Mouse (Mus musculus) gastrocnemius, adult 8-10 months (tissue): Measurements from ENCODE around the gene Ckm. TPM values are rescaled to one million over a fixed set of nuclear protein-coding genes. Genes with fewer than 3 reads are reported as not detected.

ENCODE experiments used
- DNase-seq, 2 experiments: peaks; one replicate each; pipeline ENCODE4 v3.0.0; 2022; ENCODE audit warnings: low spot score in 2 of 2
- total RNA-seq, 4 experiments: library from RNA; stranded (reverse); gene quantifications; 2 replicates each; pipeline ENCODE4 v1.2.4; 2022

Ckm gene
- over 10,000 TPM; 38,224 to 44,934 (median 40,442) TPM for total RNA-seq

DNA sequence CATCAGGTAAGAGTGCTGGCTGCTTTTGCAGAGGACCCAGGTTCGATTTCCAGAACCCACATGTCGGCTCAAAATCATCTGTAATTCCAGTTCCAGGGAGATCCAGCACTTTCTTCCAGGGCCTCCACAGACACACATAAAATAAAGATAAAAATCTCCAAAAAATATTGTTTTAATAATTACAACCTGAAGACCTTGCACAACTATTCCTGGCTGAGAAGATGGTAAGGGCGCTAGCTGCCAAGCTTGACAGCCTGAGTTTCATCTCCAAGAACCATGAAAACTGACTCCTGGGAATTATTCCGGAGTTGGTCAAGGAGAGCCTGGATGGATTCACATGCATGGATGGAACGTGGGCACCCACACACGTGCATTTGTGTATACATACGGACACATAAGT is at the start of gene Ckm:
Gene Ckm, plus strand, starts transcription at position 301 of the 400 bp plus-strand sequence.
- DNase-seq = no peak

DNA sequence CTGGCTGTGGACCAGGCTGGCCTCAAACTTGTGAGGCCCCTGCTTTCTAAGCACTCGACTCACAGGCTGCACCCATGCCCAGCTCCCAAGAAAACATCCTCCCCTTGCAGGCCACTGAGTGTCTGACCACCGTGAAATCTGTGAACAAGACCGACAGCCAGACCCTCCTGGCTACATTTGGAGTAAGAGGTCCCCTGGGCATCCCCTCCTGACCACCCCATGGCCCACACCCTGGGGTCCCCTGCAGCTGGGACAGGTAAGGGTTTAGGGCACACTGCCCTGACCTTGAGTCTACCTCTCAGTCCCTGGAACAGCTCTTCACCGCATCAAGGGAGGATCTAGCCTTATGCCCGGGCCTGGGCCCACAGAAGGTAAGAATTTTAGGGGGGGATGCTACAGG is 49.6 kb upstream of the Ckm start:
- no peak for DNase-seq

DNA sequence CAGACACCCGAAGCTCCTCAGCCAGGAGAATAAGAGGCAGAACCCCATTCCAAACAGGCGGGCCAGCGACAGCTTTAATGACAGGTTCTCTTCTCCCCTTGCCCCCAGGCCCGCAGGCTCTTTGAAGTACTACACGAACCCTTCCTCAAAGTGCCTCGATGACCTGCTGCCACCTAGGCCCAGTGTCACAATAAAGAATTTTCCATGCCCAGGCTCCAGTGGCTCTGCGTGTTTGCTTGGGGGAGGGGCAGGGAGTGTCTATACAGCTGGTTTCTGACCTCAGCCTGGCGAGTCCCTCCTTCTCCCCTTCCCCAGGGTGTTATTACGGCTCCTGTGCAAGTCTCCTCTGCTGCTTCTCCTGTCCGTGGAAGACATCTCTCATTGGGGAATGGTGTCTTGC is 48.3 kb upstream of the Ckm start:
- DNase-seq = no peak

DNA sequence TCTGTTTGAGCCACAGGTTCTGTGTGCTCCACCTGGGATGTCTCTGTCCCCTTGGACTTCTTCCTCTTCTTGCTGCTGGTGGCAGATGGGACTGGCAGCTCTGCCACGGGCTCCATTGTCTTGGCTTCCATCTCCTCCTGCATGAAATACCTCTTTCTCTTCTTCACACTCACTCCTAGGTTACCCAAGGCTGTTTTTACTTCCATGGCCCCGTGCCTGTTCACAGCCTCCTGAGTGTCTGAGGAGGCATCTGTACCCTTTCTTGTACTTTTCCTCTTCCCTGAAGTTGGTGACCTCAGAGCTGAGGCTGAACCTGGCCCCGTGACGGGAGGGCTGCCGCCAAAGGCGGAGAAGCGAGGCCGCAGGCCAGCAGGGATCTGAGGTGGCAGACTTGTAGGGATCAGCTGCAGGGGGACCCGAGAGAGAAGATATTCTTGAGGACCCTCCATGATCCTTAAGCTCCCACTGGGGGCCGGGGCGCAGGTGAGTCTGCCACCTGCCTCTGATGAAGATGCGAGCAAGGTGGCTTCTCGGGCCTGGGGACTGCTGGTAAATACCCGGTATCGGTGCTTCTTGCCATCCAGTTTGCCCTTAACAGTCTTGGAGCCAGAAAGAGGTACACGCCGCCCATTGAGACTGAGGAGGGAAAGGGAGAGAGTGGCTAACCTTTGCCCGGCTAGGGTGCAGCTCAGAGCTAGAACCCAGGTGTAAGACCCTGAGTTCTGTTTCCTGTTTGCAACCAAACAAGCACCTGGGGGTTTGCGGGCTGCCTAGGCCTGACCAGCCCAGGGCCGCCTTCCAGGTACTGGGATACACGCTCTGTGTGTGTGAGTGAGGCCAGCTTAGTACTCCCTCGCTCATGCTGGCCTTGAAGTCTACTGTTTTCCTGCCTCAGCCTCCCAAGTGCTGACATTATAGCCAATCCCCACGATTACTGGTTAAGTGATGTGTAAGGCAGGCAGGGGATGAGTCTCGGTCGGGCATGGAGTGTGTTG is 46.9 kb upstream of the Ckm start:
- DNase-seq = no peak

DNA sequence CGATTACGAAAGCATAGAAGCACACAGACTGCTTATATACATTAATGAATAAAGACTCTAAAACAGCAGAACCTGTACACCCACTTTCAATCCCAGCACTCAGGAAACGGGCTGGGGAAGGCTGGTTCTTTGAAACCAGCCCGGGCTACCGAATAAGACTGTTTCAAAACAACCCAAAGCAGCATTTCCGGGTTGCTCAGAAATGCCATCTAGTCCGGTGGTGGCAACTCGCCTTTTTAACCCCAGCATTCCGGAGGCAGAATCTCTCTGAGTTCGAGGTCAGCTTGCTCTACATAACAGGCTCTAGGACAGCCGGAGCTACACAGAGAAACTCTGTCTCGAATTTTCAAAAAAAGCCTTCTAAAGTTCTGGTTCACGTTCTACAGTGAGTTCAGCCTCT is 45.9 kb upstream of the Ckm start:
- DNase-seq = no peak

DNA sequence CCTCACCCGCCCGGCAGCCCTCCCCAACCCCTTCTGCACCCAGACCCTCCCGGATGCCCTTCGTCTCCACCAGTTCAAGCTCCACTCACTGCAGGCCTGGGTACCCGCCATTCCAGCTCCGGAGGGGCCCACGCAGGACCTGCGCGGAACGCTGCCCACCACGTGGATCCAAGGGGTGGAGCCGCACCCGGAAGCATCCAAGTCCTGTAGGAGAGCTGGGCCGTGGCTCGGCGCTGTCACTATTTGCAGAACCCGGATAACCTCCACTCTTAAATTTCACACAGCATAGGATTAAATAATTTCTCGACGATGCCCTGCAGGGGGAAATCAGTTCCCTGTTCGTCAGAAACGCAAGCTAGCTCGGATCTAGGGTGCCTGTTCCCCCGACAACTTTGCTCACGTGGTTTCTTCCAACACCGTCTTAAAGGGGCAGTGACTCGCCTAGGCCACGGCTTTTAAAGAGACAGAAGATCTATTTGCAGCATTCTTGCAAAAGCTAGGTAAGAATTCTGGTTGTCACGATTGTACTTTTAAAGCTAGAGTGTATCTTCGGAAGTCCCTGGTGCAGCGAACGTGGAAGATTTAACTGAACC is 45.2 kb upstream of the Ckm start, which contains the start of the genes Cd3eap and Ppp1r13l:
Gene Cd3eap, minus strand, starts transcription at position 185 of the 593 bp plus-strand sequence.
Gene Ppp1r13l, plus strand, starts transcription at position 451 of the 593 bp plus-strand sequence.
- DNase-seq = peak; percentile 81 to 83

DNA sequence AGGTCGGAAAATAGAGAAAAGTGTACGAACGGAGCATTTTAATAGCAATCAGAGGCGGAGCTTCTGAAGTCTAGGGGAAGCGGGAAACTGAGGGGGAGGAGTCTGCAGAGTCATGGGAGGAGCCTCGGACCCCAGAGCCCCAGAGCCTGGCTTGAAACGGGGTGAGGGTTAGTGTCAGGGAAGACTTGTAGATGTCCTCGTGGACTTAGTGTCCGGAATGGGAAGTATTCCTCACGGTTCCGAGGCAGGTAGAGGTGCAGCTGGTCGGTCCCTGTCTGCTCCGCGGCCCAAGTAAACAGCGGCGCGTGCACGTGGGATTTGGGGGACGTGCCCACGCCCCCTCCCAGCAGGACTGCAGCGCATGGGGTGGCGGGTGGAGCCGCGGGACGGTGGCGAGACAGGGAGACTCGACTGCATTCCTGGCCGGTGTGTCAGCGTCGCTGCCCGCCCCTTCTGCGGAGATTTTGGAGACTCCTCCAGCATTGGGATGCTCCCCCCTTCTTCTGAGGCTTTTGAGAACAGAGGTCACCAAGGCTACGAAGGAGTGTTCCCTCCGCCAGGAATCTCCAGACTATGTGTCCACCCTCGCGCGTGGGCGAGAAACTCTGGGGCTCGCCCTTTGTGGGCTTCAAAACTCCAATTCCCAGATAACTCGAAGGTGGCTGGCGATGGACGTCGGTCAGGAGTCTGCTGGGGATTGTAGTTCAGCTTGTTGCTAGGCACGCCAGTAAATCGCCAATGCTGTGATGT is 44.5 kb upstream of the Ckm start:
- peak; percentile 57 to 74 for DNase-seq

DNA sequence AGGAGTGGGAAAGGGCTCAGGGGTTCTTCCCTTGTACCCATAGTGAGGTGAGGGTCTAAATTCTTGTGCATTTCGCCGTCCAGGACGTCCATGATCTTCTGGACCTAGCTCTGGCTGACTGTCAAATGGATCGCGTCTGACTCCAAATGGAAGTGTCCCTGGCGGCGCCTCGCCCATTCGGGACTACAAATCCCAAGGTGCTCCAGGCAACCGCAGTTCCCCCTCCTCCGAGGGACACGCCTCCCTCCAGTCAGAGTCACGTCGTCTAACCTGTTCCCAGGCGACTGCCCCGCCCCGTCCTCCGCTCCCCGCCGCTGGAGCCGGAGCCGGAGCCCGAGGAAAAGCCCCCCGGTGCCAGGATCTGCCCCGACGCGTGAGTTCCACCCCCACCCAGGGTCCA is 43.6 kb upstream of the Ckm start:
- DNase-seq = peak; percentile 89 to 92

DNA sequence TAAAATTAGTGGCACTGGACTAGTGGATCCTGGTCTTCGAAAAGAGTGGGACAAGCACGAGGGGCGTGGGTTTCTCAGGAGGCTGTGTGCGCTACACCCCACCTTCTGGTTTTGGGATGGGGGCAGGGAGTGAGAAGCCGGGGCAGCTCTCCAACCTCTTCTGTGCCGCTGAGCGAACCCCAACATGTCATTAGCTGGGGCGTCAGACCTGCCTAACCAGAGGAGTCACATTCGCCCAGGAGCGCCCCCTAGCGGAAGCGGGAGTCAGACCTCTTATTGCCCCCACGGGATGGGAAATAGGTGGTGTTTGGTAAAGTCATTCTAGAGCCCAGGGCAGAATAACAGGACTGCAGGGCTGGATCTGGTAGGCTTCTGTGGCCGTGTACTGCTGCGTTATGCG is 42.9 kb upstream of the Ckm start:
- DNase-seq = peak; percentile 63 to 70

DNA sequence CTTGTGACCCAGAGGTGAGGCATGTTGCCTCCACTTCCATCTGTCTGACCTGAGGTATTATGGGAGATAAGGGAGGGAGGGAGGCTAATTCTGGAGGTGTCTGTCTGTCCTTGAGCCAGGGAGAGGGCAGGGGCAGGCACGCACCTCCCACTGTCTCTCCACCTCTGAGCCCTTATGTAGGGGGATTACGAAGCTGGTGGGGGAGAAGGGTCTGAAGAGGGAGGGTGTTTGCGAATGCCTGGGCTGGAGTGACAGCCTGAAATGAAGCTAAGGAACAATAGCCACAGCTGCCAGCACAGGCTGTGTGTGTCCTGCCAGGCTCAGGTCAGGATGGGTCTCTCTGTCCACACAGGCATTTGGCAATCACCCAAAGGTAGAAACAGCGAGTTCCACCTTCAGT is 42.3 kb upstream of the Ckm start:
- no peak for DNase-seq

DNA sequence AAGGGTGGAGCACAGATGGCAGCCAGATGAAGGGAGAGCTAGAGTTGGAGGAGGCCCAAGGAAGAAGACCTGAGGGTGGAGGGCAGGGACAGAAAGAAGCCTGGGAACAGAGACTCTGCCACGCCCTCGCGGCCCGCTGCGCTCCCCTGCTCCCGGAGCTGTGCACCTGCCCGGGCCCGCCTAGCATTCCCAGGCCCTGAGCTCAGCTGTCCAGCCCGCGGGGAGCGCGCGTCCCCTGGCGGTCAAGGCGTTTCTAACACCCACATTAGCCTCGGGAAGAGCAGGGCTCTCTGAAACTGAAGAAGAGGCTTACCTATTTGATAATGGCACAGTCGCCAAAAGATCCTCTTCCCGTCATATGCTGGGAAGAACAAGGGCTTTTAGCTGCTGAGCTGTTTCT is 40.7 kb upstream of the Ckm start:
- peak; percentile 61 to 77 for DNase-seq

DNA sequence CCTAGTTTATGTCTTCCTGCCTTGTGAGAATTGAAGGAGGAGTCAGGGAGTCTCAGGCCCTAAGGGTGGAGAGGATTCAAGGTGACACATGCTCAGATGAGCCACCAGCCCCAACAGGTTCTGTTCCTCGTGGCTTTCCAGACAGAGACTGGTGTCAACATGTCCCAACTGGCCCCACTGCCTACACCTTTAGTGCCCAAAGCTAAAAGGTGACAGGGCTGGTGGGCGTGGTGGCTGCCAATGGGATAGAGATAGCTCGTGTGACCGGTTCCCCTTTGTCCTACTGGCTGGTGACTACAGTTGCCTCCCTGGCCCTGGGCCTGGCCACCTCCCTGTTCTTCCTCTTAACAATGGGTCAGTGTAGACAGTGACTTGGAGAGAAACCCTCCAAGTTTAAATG is 39.2 kb upstream of the Ckm start:
- no peak for DNase-seq

DNA sequence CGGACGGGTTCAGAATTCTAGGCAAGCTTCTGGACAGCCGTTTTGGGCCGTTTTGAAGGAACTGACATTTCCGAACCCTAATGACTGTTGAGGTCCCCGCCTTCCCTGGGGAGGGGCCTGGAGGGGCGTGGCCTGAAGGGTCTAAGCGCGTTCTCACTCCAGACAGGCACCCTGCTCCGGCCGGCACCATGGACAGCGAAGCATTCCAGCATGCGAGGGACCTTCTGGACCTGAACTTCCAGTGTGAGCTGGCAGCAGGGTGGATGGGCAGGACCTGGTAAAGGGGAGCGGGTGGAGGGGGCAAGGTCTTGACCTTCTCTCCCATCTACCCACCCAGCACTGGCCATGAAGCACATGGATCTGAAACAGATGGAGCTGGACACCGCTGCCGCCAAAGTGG is 36.2 kb upstream of the Ckm start:
- DNase-seq = no peak

DNA sequence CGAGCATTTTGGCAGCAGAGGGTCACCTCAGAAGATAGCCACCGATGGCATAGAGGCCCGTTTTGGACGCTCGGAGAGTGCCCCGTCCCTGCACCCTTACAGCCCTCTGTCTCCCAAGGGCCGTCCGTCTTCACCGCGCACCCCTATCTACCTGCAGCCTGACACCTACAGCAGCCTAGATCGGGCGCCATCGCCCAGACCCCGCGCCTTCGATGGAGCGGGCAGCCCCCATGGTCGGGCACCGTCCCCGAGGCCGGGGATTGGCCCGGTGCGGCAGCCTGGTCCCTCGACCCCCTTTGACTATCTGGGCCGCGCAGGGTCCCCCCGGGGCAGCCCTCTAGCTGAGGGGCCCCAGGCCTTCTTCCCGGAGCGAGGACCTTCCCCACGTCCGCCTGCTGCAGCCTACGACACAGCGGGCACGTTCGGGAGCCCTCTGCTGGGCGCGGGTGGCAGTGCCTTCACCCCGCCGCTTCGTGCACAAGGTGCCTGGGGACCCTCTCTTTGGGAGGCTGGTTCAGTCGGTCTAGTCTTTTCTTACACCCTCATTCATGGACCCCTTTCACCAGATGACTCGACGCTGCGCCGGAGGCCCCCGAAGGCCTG is 34.7 kb upstream of the Ckm start:
- DNase-seq = no peak

DNA sequence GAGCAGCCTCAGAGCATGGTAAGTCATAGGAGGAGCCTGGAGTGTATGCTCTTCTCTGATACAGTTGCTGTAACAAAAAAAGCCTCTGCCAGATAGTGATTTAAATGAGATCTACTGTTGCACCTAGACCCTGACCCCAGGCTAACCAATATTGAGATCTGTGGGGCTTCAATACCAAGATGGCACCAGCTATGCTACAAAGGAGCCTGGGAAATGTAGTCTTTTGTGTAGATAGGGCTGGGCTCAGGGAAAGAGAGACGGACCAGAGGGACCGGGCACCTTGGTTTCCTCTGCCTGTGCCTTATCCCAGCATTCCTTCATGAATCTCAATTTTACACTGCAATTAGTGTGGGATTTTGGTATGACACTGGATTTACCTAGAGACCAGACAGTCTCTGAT is 31.2 kb upstream of the Ckm start:
- DNase-seq = no peak

DNA sequence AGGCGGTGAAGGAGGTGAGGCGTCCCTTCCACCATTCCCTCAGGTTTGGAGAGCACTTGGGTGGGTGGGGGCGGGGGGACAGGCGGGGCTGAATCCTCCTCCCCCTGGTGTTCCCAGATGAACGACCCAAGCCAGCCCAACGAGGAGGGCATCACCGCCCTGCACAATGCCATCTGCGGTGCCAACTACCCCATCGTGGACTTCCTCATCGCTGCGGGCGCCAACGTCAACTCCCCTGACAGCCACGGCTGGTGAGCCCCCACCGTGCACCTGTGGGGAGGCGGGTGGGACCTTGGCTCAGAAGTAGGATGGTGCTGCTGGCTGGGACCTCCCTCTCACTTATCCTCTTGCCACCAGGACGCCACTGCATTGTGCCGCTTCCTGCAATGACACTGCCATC is 29.2 kb upstream of the Ckm start:
- no peak for DNase-seq

DNA sequence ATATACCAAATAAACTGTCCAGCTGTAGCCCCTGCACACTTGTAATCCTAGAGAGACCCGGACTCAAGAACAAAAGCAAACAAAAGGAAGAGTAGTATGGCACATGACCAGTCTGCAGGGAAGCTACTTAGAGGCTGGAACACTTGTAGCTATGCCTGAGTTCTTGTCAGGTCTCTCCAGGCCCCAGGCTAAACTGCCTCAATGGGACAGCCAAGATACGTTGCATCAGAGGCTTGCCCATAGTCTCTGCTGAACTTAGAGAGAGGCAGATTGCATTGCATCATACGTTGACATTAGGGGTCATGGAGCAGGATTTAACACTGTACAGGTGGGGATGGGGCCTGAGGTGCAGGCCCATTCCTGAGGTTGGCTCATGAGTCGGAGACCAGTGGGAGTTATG is 28.6 kb upstream of the Ckm start:
- DNase-seq = no peak

DNA sequence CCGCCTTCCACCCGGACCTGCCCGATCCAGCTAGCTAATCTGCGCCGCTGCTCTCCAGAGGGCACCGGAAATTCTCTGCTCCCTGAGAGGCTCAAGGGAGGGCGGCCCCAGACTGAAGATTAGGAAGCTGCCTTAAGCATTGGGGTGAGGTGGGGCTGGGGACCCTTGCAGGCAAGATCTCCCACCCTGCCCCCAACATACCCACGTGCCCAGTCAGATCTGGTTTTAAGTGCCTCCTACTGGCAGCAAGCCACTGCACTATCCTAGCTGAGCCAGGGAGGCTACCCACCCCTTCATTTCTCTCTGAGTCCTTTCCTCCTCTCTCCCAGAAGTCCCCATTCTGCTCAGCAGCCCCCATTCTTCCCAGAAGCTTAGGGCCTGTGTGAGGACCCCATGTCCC is 26.5 kb upstream of the Ckm start:
- DNase-seq = no peak

DNA sequence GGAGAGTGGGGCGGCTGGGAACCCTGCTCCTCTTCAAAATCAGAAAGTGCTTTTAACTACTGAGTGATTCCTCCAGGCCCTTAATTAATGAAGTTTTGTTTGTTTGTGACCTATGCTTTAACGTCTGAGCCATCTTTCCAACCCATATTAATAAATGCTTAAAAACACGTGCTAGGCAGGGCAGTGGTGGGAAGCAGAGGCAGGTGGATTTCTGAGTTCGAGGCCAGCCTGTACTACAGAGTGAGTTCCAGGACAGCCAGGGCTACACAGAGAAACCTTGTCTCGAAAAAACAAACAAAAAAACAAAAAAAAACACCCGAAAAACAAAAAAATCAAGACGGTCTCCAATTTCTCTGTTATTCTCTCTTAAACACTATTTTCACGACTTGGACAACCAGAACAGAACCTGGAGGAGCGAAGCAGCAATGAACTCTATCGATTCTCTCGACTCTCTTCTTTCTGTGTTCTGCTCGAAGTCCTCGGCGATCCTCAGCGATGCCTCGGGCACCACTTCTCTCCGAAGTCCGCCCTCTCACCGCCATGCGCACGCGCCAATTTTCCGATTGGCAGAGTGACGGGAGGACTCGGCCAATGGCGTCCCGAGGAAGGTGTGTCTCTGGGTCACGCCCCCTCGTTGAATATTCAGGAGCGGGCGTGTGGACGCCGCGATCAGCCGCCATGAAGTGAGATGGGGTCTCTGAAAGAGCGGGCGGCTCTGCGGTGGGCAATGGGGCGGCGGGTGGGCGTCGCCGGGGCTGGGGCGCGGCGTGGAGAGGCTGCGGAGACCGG is 23.0 kb upstream of the Ckm start, which contains the start of gene Ercc2:
Gene Ercc2, plus strand, starts transcription at position 634 of the 789 bp plus-strand sequence.
- DNase-seq = peak; percentile 97

DNA sequence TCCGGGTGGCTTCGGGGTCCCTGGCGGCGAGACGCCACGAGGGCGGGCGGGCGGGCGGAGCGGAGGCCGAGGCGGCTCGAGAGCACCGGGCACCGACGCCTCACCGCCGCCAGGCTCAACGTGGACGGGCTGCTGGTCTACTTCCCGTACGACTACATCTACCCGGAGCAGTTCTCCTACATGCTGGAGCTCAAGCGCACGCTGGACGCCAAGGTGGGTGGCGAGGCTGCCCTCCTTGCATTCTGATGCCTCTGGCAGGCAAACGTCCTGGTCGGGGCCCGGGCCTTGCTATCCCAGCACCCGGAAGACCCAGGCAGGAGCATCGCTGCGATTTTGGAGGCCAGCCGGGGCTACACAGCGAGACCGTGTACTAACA is 22.4 kb upstream of the Ckm start:
- no peak for DNase-seq

DNA sequence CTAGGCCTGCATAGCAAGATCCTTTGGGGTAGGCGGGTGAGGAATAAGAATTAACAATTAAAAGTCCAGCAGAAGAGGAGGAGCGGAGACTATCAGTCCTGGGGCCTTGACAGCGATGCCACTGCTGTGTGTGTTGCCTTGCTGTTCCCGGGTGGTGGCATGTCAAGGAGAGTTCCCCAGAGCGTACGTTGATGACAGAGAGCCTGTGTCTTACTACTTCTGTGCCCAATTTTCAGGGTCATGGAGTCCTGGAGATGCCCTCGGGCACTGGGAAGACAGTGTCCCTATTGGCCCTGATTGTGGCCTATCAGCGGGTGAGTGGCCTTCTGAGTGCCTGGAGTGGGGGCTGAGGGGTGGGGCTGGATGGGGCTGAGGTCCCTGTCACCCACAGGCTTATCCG is 20.9 kb upstream of the Ckm start:
- no peak for DNase-seq
